Mouse (Mus musculus): Measurements from ENCODE around the gene Trp73. TPM values are rescaled to one million over a fixed set of nuclear protein-coding genes. Genes with fewer than 3 reads are reported as not detected.
A peak's percentile ranks its signal among the peaks of the same experiment; 100 is the strongest.

Gene Trp73
- total RNA-seq, 1 experiment, result 2.6 TPM

GRCm38 (mm10) chr4:154109216-154109849, 30.7 kb downstream of the Trp73 start:
- H3K9ac ChIP-seq (ENCODE audit: insufficient read depth, low read depth, low read length, poor library complexity, severe bottlenecking), result no peak overlapping the region
- no peak overlapping the region for H3K27ac ChIP-seq (ENCODE audit: insufficient read depth, low read depth, low read length, poor library complexity, severe bottlenecking)
- no peaks in the 10 kb centered on the region for H3K36me3 ChIP-seq (ENCODE audit: control insufficient read depth, insufficient read depth, low read length, poor library complexity, severe bottlenecking)
- in situ Hi-C loops (cut with MboI; ENCODE audit: low sequenced_read_pairs in 2 of 2, unreplicated experiment in 2 of 2), result no loop called here
- no peaks in the 10 kb centered on the region for H3K9me3 ChIP-seq (ENCODE audit: control insufficient read depth, insufficient read depth, low read depth, low read length)
- TF ChIP-seq HCFC1 (IDR thresholded peaks at IDR 0.05; ENCODE audit: borderline replicate concordance, insufficient read depth, low read length) (no peak), CHD2 (IDR thresholded peaks at IDR 0.05; ENCODE audit: low read depth, low read length) (no peak), MAFK (IDR thresholded peaks at IDR 0.05; ENCODE audit: insufficient read depth, low read depth, low read length) (no peak), ZNF384 (IDR thresholded peaks at IDR 0.05; ENCODE audit: low read depth, low read length) (no peak), ZC3H11A (IDR thresholded peaks at IDR 0.05; ENCODE audit: borderline replicate concordance, low read depth, low read length) (no peak)
- no peak overlapping the region for H3K4me3 ChIP-seq (ENCODE audit: insufficient read depth in 1 of 2, low read depth in 1 of 2, low read length in 2 of 2, poor library complexity in 1 of 2, severe bottlenecking in 1 of 2)
- H3K4me1 ChIP-seq (ENCODE audit: control insufficient read depth in 2 of 2, insufficient read depth in 2 of 2, low read length in 2 of 2, poor library complexity in 1 of 2), result peaks cover 0 to 3% of the 10 kb centered on the region in 2 experiments; a peak in 1 of 4 replicates
- DNase-seq (ENCODE audit: low read depth, low spot score), result no peak

GRCm38 (mm10) chr4:154106497-154107061, 33.4 kb downstream of the Trp73 start:
- Histone ChIP-seq H3K9me3 (ENCODE audit: control insufficient read depth, insufficient read depth, low read depth, low read length) (no peaks in the 10 kb centered on the region), H3K9ac (ENCODE audit: insufficient read depth, low read depth, low read length, poor library complexity, severe bottlenecking) (no peak overlapping the region), H3K27ac (ENCODE audit: insufficient read depth, low read depth, low read length, poor library complexity, severe bottlenecking) (no peak overlapping the region), H3K36me3 (ENCODE audit: control insufficient read depth, insufficient read depth, low read length, poor library complexity, severe bottlenecking) (no peaks in the 10 kb centered on the region), H3K4me1 (ENCODE audit: control insufficient read depth in 2 of 2, insufficient read depth in 2 of 2, low read length in 2 of 2, poor library complexity in 1 of 2) (peaks cover 0 to 3% of the 10 kb centered on the region in 2 experiments; a peak in 1 of 4 replicates), H3K4me3 (ENCODE audit: insufficient read depth in 1 of 2, low read depth in 1 of 2, low read length in 2 of 2, poor library complexity in 1 of 2, severe bottlenecking in 1 of 2) (no peak overlapping the region)
- in situ Hi-C loops (cut with MboI; ENCODE audit: low sequenced_read_pairs in 2 of 2, unreplicated experiment in 2 of 2), result no loop called here
- DNase-seq (ENCODE audit: low read depth, low spot score), result no peak
- TF ChIP-seq HCFC1 (IDR thresholded peaks at IDR 0.05; ENCODE audit: borderline replicate concordance, insufficient read depth, low read length) (no peak), ZC3H11A (IDR thresholded peaks at IDR 0.05; ENCODE audit: borderline replicate concordance, low read depth, low read length) (no peak), MAFK (IDR thresholded peaks at IDR 0.05; ENCODE audit: insufficient read depth, low read depth, low read length) (no peak), ZNF384 (IDR thresholded peaks at IDR 0.05; ENCODE audit: low read depth, low read length) (no peak), CHD2 (IDR thresholded peaks at IDR 0.05; ENCODE audit: low read depth, low read length) (no peak)

- TF ChIP-seq MAFK (IDR thresholded peaks at IDR 0.05; ENCODE audit: insufficient read depth, low read depth, low read length) (no peak), HCFC1 (IDR thresholded peaks at IDR 0.05; ENCODE audit: borderline replicate concordance, insufficient read depth, low read length) (no peak), CHD2 (IDR thresholded peaks at IDR 0.05; ENCODE audit: low read depth, low read length) (no peak), ZC3H11A (IDR thresholded peaks at IDR 0.05; ENCODE audit: borderline replicate concordance, low read depth, low read length) (no peak), ZNF384 (IDR thresholded peaks at IDR 0.05; ENCODE audit: low read depth, low read length) (no peak)
- DNase-seq (ENCODE audit: low read depth, low spot score), result peak; percentile 94
- Histone ChIP-seq H3K36me3 (ENCODE audit: control insufficient read depth, insufficient read depth, low read length, poor library complexity, severe bottlenecking) (no peaks in the 10 kb centered on the region), H3K27ac (ENCODE audit: insufficient read depth, low read depth, low read length, poor library complexity, severe bottlenecking) (no peak overlapping the region), H3K9ac (ENCODE audit: insufficient read depth, low read depth, low read length, poor library complexity, severe bottlenecking) (no peak overlapping the region; the same call in 1 of the 2 replicates), H3K4me1 (ENCODE audit: control insufficient read depth in 2 of 2, insufficient read depth in 2 of 2, low read length in 2 of 2, poor library complexity in 1 of 2) (peaks cover 0 to 3% of the 10 kb centered on the region in 2 experiments; a peak in 1 of 4 replicates), H3K9me3 (ENCODE audit: control insufficient read depth, insufficient read depth, low read depth, low read length) (no peaks in the 10 kb centered on the region), H3K4me3 (ENCODE audit: insufficient read depth in 1 of 2, low read depth in 1 of 2, low read length in 2 of 2, poor library complexity in 1 of 2, severe bottlenecking in 1 of 2) (peak overlapping the region; percentile 33 to 61; a peak in 3 of 4 replicates)
- in situ Hi-C loops (cut with MboI; ENCODE audit: low sequenced_read_pairs in 2 of 2, unreplicated experiment in 2 of 2), result no loop called here
Observed at GRCm38 (mm10) chr4:154105381-154106001, 34.5 kb downstream of the Trp73 start.

- Histone ChIP-seq H3K4me1 (ENCODE audit: control insufficient read depth in 2 of 2, insufficient read depth in 2 of 2, low read length in 2 of 2, poor library complexity in 1 of 2) (peaks cover 0 to 3% of the 10 kb centered on the region in 2 experiments; a peak in 1 of 4 replicates), H3K4me3 (ENCODE audit: insufficient read depth in 1 of 2, low read depth in 1 of 2, low read length in 2 of 2, poor library complexity in 1 of 2, severe bottlenecking in 1 of 2) (no peak overlapping the region), H3K9me3 (ENCODE audit: control insufficient read depth, insufficient read depth, low read depth, low read length) (no peaks in the 10 kb centered on the region), H3K36me3 (ENCODE audit: control insufficient read depth, insufficient read depth, low read length, poor library complexity, severe bottlenecking) (no peaks in the 10 kb centered on the region), H3K9ac (ENCODE audit: insufficient read depth, low read depth, low read length, poor library complexity, severe bottlenecking) (no peak overlapping the region), H3K27ac (ENCODE audit: insufficient read depth, low read depth, low read length, poor library complexity, severe bottlenecking) (no peak overlapping the region)
- TF ChIP-seq ZC3H11A (IDR thresholded peaks at IDR 0.05; ENCODE audit: borderline replicate concordance, low read depth, low read length) (no peak), ZNF384 (IDR thresholded peaks at IDR 0.05; ENCODE audit: low read depth, low read length) (no peak), HCFC1 (IDR thresholded peaks at IDR 0.05; ENCODE audit: borderline replicate concordance, insufficient read depth, low read length) (no peak), MAFK (IDR thresholded peaks at IDR 0.05; ENCODE audit: insufficient read depth, low read depth, low read length) (no peak)
- DNase-seq (ENCODE audit: low read depth, low spot score), result no peak
- in situ Hi-C loops (cut with MboI; ENCODE audit: low sequenced_read_pairs in 2 of 2, unreplicated experiment in 2 of 2), result no loop called here
Observed at GRCm38 (mm10) chr4:154103912-154104311, 36.1 kb downstream of the Trp73 start.
